Mouse (Mus musculus) thymus, adult 2 months (tissue): ENCODE results near the gene Akp3. TPM values are rescaled to one million over a fixed set of nuclear protein-coding genes. Genes with fewer than 3 reads are reported as not detected.
A peak's percentile ranks its signal among the peaks of the same experiment; 100 is the strongest.

Experiments used
- DNase-seq: peaks from one replicate; pipeline ENCODE4 v3.0.0; 2021
- H3K27ac ChIP-seq: fragments of 200-500 bp; 2 replicates; pipeline ENCODE4 v1.5.1; 2012; ENCODE audit warnings: low read length, control low read depth; ENCODE audit not compliant: control insufficient read depth, insufficient read depth
- H3K27me3 ChIP-seq: fragments of 200-500 bp; 2 replicates; pipeline ENCODE4 v1.6.1; 2012; ENCODE audit warnings: mild to moderate bottlenecking, low read length, moderate library complexity, mixed read lengths; ENCODE audit not compliant: control insufficient read depth, insufficient read depth
- H3K36me3 ChIP-seq: fragments of 200-500 bp; 2 replicates; pipeline ENCODE4 v1.6.1; 2012; ENCODE audit warnings: mild to moderate bottlenecking, low read length, moderate library complexity; ENCODE audit not compliant: control insufficient read depth, insufficient read depth
- H3K4me1 ChIP-seq: fragments of 200-500 bp; replicated peaks from 2 replicates; pipeline ENCODE4 v1.6.1; 2012; ENCODE audit warnings: low read length; ENCODE audit not compliant: control insufficient read depth, insufficient read depth
- H3K4me3 ChIP-seq: fragments of 200-500 bp; 2 replicates; pipeline ENCODE4 v1.5.1; 2012; ENCODE audit warnings: mild to moderate bottlenecking, low read length, control low read depth, moderate library complexity; ENCODE audit not compliant: control insufficient read depth, insufficient read depth
- CTCF ChIP-seq: fragments of 200-500 bp; IDR thresholded peaks from 2 replicates; pipeline ENCODE4 v1.5.1; 2012; ENCODE audit warnings: mild to moderate bottlenecking, control low read depth, low read length, moderate library complexity, borderline replicate concordance; ENCODE audit not compliant: control insufficient read depth, poor library complexity, insufficient read depth; ENCODE audit errors: extremely low read depth
- POLR2A ChIP-seq: fragments of 200-500 bp; IDR thresholded peaks from 2 replicates; pipeline ENCODE4 v1.6.1; 2012; ENCODE audit warnings: mild to moderate bottlenecking, low read length, control low read depth, moderate library complexity; ENCODE audit not compliant: control insufficient read depth, poor library complexity, insufficient read depth; ENCODE audit errors: extremely low read depth
- WGBS: fragments of 180-500 bp; shearing (Covaris S2); methylation state at CpG from one replicate; pipeline ENCODE4 v1.1.7; 2018; 5-methylcytosine and 5-hydroxymethylcytosine counted together
- polyA plus RNA-seq: library from polyadenylated mRNA; depleted of rRNA; stranded (reverse); fragments of >200 nt; gene quantifications from 2 replicates; pipeline ENCODE4 v1.2.3, GENCODE M21; 2012

Gene Akp3
- polyA plus RNA-seq, 1 experiment, result 0.62 TPM

DNA sequence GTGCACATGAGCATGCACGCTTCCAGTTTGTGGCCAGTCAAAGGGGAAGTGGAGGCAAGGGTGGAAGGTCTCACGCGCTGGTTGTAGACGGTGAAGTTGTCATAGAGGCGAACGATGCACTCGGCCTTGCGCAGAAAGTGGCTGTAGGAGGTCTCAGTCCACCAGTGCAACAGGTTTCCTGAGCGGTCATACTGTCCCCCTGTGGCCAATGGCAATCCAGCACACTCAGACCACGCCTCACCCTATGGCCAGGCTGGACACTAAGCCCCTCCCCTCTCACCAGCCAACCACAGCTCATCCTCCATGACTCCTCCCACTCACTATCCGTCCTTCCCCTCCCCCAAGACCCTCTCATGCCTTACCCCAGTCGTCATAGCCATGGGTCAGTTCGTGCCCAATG is 24.6 kb downstream of the Akp3 start:
- 33% methylated on average over 13 of the region's 13 CpGs for WGBS
- Histone ChIP-seq H3K27ac (no peak overlapping the region), H3K4me3 (no peak overlapping the region), H3K4me1 (no peaks in the 10 kb centered on the region), H3K27me3 (peaks cover 6% of the 10 kb centered on the region; the same call in 1 of the 2 replicates), H3K36me3 (no peaks in the 10 kb centered on the region)
- TF ChIP-seq CTCF (no peak), POLR2A (no peak)
- no peak for DNase-seq

DNA sequence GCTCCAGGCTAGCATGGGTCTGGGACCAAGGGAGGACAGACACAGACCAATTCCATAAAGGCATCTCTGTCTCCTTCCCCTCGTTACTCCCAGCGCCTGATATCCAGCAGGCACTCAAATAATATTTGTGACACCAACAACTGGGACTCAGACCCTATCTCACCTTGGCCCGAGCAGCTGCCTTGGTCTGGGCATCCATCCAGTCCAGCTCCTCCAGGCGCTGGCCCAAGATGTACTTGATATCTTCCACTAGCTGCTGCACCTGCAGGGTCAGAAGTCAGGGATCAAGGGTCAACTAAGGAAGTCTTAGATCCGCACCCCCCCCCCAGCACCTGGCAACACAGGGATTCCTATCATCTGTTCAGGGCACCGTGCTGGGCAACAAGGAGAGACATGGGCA is 26.5 kb downstream of the Akp3 start:
- Histone ChIP-seq H3K4me3 (no peak overlapping the region), H3K4me1 (no peaks in the 10 kb centered on the region), H3K27ac (no peak overlapping the region), H3K36me3 (no peaks in the 10 kb centered on the region), H3K27me3 (peaks cover 6% of the 10 kb centered on the region; the same call in 1 of the 2 replicates)
- TF ChIP-seq POLR2A (no peak), CTCF (no peak)
- no peak for DNase-seq
- 84% methylated on average over 6 of the region's 6 CpGs for WGBS

DNA sequence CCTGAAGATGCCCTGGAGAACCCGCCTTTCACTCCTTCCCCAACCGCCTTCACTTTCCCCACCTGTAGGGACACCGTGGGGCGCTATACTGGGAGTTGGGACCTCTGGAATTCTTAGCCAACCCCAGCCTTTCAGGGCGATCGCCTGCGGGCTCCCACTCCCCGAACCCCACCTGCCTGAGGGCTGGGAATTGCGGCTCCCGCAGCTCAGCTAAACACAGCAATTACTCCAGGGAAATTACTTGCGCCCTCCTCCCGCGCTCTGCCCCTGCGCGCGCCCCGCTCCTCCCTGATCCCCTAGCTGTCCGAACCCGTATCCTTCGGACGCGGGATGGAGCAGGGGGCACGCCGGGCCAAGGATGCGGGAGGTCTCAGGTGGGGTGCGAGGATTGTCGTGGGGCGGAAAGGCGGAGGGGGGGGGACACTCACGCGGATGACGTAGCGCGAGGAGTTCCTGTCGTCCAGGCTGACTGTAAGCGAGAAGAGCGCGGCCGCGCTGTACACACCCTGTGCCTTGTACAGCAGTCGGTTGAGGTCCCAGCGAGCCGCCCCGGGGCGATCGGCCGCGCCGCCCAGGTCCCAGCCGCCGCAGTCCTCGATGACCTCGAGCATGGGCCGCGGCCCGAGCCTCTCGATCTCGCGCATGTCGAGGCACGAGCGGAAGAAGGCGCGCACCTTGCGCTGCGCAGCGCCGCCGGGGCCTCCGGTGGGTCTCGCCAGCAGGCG is 29.2 kb downstream of the Akp3 start:
- H3K4me1 ChIP-seq, result no peaks in the 10 kb centered on the region
- H3K36me3 ChIP-seq, result no peaks in the 10 kb centered on the region
- 7% methylated on average over 69 of the region's 72 CpGs for WGBS
- no peak for DNase-seq
- H3K4me3 ChIP-seq, result peak overlapping the region; percentile 4; the same call in 1 of the 2 replicates
- TF ChIP-seq POLR2A (no peak), CTCF (no peak)
- peaks cover 6% of the 10 kb centered on the region; the same call in 1 of the 2 replicates for H3K27me3 ChIP-seq
- no peak overlapping the region for H3K27ac ChIP-seq

DNA sequence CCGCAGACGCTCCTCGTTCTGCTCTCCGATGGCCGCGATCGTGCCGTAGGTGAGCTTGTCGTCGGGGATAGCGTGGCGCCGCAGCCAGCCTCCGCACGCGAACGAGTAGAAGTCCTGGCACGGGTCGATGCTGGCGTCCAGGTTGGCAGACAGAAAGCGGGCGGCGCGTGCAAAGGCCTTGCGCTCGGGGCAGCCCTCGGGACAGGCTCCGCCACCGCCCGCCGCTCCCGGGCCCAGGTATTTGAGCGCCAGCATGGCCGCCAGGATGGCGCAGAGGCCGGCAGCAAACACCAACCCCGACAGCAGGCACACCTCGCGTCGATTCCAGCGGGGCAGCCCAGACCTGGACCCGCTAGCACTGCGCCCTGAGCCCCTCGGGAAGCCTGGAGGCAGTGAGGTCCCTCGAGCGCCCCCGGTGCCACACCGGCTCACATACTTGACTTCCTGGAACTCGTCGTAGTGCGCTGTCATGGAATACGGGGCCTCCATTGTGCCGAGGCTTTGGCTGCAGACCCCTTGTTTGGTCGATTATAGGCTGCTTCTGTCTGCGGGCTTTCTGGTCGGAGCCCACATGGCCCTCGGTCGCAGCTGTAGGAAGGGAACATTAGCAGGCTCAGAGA is 29.8 kb downstream of the Akp3 start:
- peaks cover 6% of the 10 kb centered on the region; the same call in 1 of the 2 replicates for H3K27me3 ChIP-seq
- no peak for TF ChIP-seq CTCF
- no peak for TF ChIP-seq POLR2A
- H3K27ac ChIP-seq, result no peak overlapping the region
- H3K4me1 ChIP-seq, result no peaks in the 10 kb centered on the region
- WGBS, result 9% methylated on average over 58 of the region's 58 CpGs
- no peak for DNase-seq
- H3K36me3 ChIP-seq, result no peaks in the 10 kb centered on the region
- H3K4me3 ChIP-seq, result no peak overlapping the region; the same call in 1 of the 2 replicates

DNA sequence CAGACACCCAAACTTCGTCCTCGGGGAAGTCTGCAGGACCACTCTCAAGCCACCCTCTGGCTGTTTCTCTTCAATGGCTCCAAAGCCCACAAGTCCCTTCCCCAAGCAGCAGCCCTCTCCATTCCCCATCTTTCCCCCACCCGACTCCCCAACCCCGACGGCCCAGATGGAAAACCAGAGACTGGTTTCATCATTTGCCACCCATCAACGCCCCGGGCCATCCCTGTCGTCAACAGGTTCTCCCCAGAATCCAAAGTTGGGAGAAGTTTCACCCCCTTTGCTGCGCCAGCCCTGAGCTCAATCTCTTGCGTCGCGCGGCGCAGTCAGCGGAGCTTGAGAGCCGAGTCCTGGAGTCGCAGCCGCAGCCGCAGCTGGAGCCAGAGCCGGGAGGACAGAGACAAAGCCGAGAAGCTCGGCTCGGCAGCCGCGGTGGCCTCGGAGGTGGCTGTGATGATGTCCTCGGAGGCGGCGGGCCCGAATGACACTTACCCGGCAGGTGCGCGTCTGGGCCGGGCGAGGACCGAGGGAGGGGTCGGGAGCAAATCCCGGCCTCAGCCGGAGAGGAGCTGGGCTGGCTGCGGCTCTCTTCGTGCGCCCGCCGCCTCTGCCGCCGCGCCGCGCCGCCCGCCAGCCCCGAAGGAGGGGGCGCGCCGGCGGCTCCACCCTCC is 30.9 kb downstream of the Akp3 start:
- DNase-seq, result no peak
- TF ChIP-seq POLR2A (no peak), CTCF (no peak)
- WGBS, result 4% methylated on average over 54 of the region's 56 CpGs
- H3K36me3 ChIP-seq, result no peaks in the 10 kb centered on the region
- H3K27me3 ChIP-seq, result peaks cover 6% of the 10 kb centered on the region; the same call in 1 of the 2 replicates
- H3K4me1 ChIP-seq, result no peaks in the 10 kb centered on the region
- no peak overlapping the region for H3K27ac ChIP-seq
- H3K4me3 ChIP-seq, result no peak overlapping the region

DNA sequence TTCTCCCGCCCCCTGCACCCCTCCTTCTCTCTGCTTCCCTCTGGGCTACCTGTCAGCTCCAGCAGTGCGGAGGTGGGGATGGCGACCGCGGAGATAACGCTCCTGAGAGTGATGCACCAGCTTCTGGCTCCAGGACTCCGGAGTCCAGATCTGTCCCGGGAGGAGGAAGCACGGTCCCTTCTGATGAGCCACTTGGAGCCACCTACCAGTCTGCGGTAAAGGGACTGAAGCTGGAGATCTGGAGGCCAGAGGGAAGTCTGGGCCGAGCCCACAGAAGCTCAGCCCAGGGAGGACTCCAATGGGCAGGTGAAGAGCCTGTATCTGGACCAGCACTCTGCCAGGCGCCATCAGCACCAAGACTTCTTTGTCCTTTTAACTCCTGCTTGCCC is 31.4 kb downstream of the Akp3 start, which contains the start of gene Ecel1:
Gene Ecel1 (minus strand): TSS at position 323 of the 389 bp plus-strand sequence.
- Histone ChIP-seq H3K4me3 (no peak within 1 kb of the TSS), H3K4me1 (no peaks in the 10 kb centered on the region), H3K27me3 (peaks cover 6% of the 10 kb centered on the region; the same call in 1 of the 2 replicates), H3K36me3 (no peaks in the 10 kb centered on the region), H3K27ac (no peak within 1 kb of the TSS)
- 6% methylated on average over 11 of the region's 12 CpGs for WGBS
- TF ChIP-seq POLR2A, result no peak
- DNase-seq, result no peak
